Mouse (Mus musculus) heart, embryonic 13.5 days (tissue): ENCODE data around the gene Pde7b. TPM values are rescaled to one million over a fixed set of nuclear protein-coding genes. Genes with fewer than 3 reads are reported as not detected.
A peak's percentile ranks its signal among the peaks of the same experiment; 100 is the strongest.

Source experiments
- ATAC-seq: fragments of 200-750 bp; cut with Nextera tagmentation; 2 replicates; pipeline ENCODE4 v1.8.0; 2017; ENCODE audit warnings: moderate TSS enrichment; ENCODE audit not compliant: insufficient number of reproducible peaks, low FRiP score, low TSS enrichment; ENCODE audit errors: extremely low read depth
- H3K27ac ChIP-seq: fragments of 300-500 bp; sonication (generic); replicated peaks from 2 replicates; pipeline ENCODE4 v1.5.1; 2015; ENCODE audit warnings: moderate library complexity, mild to moderate bottlenecking, inconsistent platforms
- H3K27me3 ChIP-seq: fragments of 300-500 bp; sonication (generic); replicated peaks from 2 replicates; pipeline ENCODE4 v1.6.1; 2015; ENCODE audit warnings: mild to moderate bottlenecking, inconsistent platforms
- H3K36me3 ChIP-seq: fragments of 300-500 bp; sonication (generic); 2 replicates; pipeline ENCODE4 v1.6.1; 2015; ENCODE audit warnings: mild to moderate bottlenecking, inconsistent platforms
- H3K4me1 ChIP-seq: fragments of 300-500 bp; sonication (generic); 2 replicates; pipeline ENCODE4 v1.6.1; 2015; ENCODE audit warnings: inconsistent platforms
- H3K4me2 ChIP-seq: fragments of 300-500 bp; sonication (generic); 2 replicates; pipeline ENCODE4 v1.6.1; 2015; ENCODE audit warnings: inconsistent platforms, mild to moderate bottlenecking, moderate library complexity
- H3K4me3 ChIP-seq: fragments of 300-500 bp; sonication (generic); 2 replicates; pipeline ENCODE4 v1.5.1; 2015; ENCODE audit warnings: moderate library complexity, mild to moderate bottlenecking, inconsistent platforms
- H3K9ac ChIP-seq: fragments of 300-500 bp; sonication (generic); 2 replicates; pipeline ENCODE4 v1.6.1; 2015; ENCODE audit warnings: inconsistent platforms, mild to moderate bottlenecking, moderate library complexity
- H3K9me3 ChIP-seq: fragments of 300-500 bp; sonication (generic); 2 replicates; pipeline ENCODE4 v1.6.1; 2016; ENCODE audit warnings: inconsistent platforms
- WGBS: fragments of 180-500 bp; shearing (Covaris S2); methylation state at CpG from one replicate; pipeline ENCODE4 v1.1.7; 2015; ENCODE audit warnings: mixed read lengths; 5-methylcytosine and 5-hydroxymethylcytosine counted together
- polyA plus RNA-seq: library from polyadenylated mRNA; unstranded; fragments of >200 nt; fragmentation: Nextera tagmentation; extraction: Ambion mirVana; gene quantifications from 2 replicates; pipeline ENCODE4 v1.2.1, GENCODE M21; 2015

The Pde7b gene
- polyA plus RNA-seq, 1 experiment from 2014 or later: 9.1 TPM

DNA sequence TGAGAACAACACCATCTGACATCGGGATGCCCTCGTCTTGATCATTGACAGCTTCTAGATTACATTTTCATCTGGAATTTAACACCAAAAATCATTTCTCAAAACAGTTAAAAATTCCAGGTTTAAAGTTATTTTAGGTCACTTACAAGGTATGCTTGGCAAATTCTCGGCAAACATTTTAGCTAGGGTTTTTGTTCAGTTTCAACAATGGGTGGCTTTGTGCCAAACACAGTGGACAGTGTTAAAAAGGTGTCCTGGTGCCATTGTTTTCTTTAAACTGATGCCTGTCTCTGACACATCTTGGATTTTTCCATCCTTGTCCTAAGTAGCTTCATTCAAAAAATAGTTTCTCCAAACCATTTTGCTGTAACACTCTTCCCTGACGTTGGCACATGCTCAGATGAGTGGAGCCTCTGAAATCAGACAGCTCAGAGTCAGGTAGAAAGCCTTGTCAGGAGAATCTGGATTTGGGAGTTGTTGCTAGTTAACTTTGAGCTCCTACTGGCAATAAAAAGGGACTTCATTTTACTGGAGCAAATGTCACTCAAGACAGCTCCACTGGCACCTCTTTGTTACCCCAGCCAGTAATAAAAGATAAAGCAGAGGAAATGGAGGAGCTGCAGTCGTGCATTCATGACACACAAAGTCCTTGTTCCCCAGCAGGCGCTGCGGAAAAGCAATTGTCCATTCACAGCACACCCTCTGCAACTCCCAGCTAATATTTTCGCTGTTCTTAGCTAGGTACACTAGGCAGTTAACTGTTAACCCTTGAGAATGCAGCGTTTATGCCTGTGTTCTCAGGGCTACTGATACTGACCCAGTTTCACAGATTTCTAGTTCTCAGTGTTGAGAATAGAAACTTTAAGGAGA is 2.0 kb downstream of the Pde7b start:
- WGBS: 40% methylated on average over 9 of the region's 9 CpGs
- peak overlapping the region; percentile 81 for H3K9ac ChIP-seq
- no peaks in the 10 kb centered on the region for H3K27me3 ChIP-seq
- H3K27ac ChIP-seq: peak overlapping the region; percentile 85
- H3K9me3 ChIP-seq: no peaks in the 10 kb centered on the region
- no peak for ATAC-seq
- H3K4me3 ChIP-seq: peak overlapping the region; percentile 52
- peak overlapping the region; percentile 67 for H3K4me2 ChIP-seq
- H3K36me3 ChIP-seq: 0 out of 2 replicates have a peak, but pooled peaks cover 4% of the 10 kb centered on the region
- peaks cover 41% of the 10 kb centered on the region for H3K4me1 ChIP-seq

DNA sequence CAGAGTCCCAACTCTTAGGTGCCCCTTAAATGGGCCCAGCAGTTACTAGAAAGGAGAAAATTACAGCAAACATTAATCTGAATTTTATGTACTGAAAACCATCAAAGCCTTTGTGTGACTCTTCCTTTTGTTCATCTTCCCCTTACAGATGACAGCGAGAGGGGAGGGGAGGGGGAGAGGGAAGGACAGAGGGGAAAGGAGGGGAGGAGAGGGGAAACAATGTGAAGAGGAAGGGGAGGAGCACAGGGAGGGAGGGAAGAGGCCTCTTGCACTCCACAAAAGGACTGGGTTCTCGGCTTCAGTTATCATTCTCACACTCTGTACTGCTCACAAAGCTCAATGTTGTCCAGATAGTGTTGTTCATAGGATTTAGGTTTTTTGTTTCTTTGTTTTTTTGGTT is 5.7 kb downstream of the Pde7b start:
- Histone ChIP-seq H3K9ac (no peak overlapping the region), H3K4me1 (peaks cover 30% of the 10 kb centered on the region), H3K9me3 (no peaks in the 10 kb centered on the region), H3K4me2 (no peak overlapping the region), H3K4me3 (no peak overlapping the region), H3K27me3 (no peaks in the 10 kb centered on the region), H3K36me3 (0 out of 2 replicates have a peak, but pooled peaks cover 4% of the 10 kb centered on the region), H3K27ac (no peak overlapping the region)
- ATAC-seq: no peak
- WGBS: 51% methylated on average over 2 of the region's 2 CpGs

DNA sequence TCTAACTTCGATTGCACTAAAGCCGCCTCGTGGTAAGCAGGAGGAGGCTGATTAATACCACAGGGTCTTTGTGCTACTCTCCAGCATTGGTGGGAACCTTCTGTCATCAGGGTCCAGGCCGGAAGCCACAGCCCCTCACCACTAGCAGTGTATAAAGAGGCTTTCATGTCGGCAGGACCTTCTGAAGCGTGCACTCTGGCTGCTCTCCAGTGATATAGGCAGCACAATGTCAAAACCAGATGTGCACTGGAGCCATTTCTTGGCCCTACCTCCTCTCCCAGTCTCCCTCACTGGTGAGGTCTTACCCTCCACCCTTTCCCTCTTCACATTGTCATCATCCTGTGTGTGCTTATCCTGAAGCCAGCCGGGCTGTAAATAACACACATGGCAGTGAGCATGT is 24.2 kb downstream of the Pde7b start:
- Histone ChIP-seq H3K4me3 (no peak overlapping the region), H3K36me3 (no peaks in the 10 kb centered on the region), H3K9ac (no peak overlapping the region), H3K4me1 (peaks cover 17% of the 10 kb centered on the region), H3K9me3 (no peaks in the 10 kb centered on the region), H3K27ac (0 out of 2 replicates have a peak overlapping the region, but pooled peaks have one; percentile 10), H3K4me2 (no peak overlapping the region), H3K27me3 (no peaks in the 10 kb centered on the region)
- 45% methylated on average over 7 of the region's 7 CpGs for WGBS
- ATAC-seq: 0 out of 2 replicates have a peak, but pooled peaks have one; percentile 31

DNA sequence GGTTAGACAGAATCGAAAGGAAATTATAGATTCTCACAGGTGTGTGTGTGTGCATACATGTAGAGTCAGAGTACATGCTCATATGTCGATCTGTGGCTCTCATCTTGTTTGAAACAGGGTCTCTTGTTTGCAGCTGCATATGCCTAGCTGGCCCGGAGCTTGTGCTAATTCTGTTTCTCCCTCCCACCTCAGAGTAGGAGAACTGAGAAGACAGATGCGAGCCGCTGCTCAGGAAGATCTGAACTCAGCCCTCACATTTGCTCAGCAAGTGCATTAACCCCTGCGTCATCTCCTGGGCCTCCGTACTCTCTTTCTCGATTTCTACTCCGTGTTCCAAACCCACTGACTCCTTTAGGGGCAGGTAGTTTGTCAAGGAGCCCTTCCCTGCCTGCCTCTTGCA is 25.0 kb downstream of the Pde7b start:
- 80% methylated on average over 9 of the region's 9 CpGs for WGBS
- Histone ChIP-seq H3K27me3 (no peaks in the 10 kb centered on the region), H3K4me2 (no peak overlapping the region), H3K36me3 (no peaks in the 10 kb centered on the region), H3K9ac (no peak overlapping the region), H3K27ac (0 out of 2 replicates have a peak overlapping the region, but pooled peaks have one; percentile 10), H3K9me3 (no peaks in the 10 kb centered on the region), H3K4me3 (no peak overlapping the region), H3K4me1 (peaks cover 22% of the 10 kb centered on the region)
- no peak for ATAC-seq

DNA sequence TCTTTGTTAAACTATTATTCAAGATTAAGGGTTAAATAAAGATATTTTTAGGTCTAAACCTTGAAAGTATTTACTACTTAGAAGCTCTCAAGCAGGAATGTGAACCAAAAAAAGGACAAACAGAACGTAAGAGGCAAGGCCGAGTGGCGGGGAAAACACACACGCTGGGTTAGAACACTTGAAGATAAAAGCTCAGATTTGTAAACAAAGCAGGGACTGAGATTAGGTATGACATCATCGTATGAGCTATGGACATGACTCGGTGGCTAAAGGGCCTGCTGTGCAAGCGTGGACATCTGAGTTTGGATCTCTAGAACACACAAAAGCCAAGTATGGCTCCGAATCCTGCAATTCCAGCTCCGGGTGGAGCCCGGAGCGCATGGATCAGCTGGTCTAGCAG is 29.2 kb downstream of the Pde7b start:
- no peak overlapping the region for H3K4me2 ChIP-seq
- no peak overlapping the region for H3K4me3 ChIP-seq
- no peak overlapping the region for H3K9ac ChIP-seq
- WGBS: 47% methylated on average over 11 of the region's 11 CpGs
- peaks cover 20% of the 10 kb centered on the region for H3K4me1 ChIP-seq
- H3K36me3 ChIP-seq: no peaks in the 10 kb centered on the region
- no peak overlapping the region for H3K27ac ChIP-seq
- no peak for ATAC-seq
- no peaks in the 10 kb centered on the region for H3K9me3 ChIP-seq
- H3K27me3 ChIP-seq: no peaks in the 10 kb centered on the region

DNA sequence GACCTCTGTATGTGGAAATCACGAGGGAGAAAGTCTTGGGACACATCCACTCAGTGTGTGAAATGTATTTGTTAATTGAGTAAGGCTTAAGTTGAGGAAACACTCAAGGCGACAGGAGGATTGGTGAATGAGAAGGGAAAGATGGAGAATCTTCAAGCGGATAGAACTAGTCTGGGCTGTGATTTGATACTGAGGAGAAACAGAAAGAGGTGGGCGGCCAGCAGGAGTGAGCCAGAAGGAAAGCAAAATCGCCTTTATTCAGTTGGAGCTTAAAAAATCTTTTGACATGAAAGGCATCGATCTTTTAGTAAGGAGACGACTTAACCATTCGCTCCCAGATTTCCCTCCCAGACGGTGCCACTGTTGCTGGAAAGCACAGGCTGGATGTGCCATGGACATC is 34.9 kb downstream of the Pde7b start:
- WGBS: 71% methylated on average over 9 of the region's 9 CpGs
- Histone ChIP-seq H3K4me1 (0 out of 2 replicates have a peak, but pooled peaks cover 7% of the 10 kb centered on the region), H3K27me3 (no peaks in the 10 kb centered on the region), H3K9me3 (no peaks in the 10 kb centered on the region), H3K27ac (no peak overlapping the region), H3K36me3 (no peaks in the 10 kb centered on the region), H3K9ac (no peak overlapping the region), H3K4me3 (no peak overlapping the region), H3K4me2 (no peak overlapping the region)
- ATAC-seq: no peak

DNA sequence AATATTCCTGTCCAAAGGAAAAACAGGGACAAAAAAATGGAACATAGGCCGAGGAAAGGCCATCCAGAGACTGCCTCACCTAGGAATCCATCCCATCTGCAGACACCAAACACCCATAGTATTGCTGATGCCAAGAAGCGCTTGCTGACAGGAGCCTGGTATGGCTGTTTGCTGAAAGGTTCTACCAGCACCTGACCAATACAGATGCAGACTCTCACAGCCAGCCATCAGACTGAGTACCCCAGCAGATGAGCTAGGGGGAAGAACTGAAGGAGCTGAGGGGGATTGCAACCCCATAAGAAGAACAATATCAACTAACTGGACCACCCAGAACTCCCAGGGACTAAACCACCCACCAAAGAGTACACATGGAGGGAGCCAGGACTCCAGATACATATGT is 40.7 kb downstream of the Pde7b start:
- Histone ChIP-seq H3K27me3 (no peaks in the 10 kb centered on the region), H3K9ac (no peak overlapping the region), H3K4me2 (no peak overlapping the region), H3K4me3 (no peak overlapping the region), H3K36me3 (0 out of 2 replicates have a peak, but pooled peaks cover 3% of the 10 kb centered on the region), H3K4me1 (peaks cover 12% of the 10 kb centered on the region; the same call in 1 of the 2 replicates), H3K9me3 (peaks cover 7% of the 10 kb centered on the region; the same call in 1 of the 2 replicates), H3K27ac (no peak overlapping the region)
- 91% methylated on average over 2 of the region's 2 CpGs for WGBS
- no peak for ATAC-seq

DNA sequence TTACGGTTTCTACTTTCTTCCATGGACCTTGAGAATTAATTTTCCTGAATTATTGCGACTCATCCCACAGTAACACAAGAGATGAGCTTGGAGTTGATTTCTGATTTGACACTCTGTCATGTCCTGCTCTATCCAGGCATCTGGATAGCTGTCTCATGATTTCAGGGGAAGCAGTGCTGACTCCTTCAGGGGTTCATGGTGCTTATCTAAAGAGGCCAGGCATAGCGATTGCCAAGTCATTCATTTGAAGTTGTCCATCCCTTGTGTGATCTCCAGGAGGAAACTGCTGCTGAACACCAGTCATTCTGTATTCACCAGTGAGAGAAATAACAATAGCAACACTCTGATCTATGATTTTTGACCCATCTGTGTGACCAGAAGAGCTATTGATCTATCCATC is 43.9 kb downstream of the Pde7b start:
- Histone ChIP-seq H3K4me1 (peaks cover 12% of the 10 kb centered on the region), H3K4me3 (no peak overlapping the region), H3K9ac (no peak overlapping the region), H3K27me3 (no peaks in the 10 kb centered on the region), H3K9me3 (peaks cover 7% of the 10 kb centered on the region; the same call in 1 of the 2 replicates), H3K4me2 (no peak overlapping the region), H3K27ac (no peak overlapping the region), H3K36me3 (0 out of 2 replicates have a peak, but pooled peaks cover 3% of the 10 kb centered on the region)
- 75% methylated on average over 3 of the region's 3 CpGs for WGBS
- ATAC-seq: no peak

DNA sequence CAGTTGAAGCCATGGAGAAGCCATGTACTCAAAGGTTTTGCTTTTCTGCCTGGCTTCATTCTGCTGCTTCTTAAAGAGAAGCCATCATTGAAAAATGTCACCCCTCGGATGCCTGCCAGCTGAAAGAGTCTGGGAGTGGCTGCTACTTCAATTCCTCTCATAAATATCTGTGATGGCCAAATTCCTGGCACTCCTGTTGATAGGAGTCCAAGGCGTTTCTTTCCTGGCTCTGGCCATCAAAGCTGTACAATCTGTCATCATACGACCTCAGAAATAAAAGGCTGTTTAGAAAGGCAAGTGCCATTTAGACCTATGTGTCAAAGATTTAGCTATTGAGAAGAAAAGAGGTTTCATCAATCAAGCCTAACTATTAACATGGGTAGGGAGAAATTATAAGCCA is 49.6 kb downstream of the Pde7b start:
- 8% methylated on average over 3 of the region's 3 CpGs for WGBS
- Histone ChIP-seq H3K4me1 (peaks cover 48% of the 10 kb centered on the region), H3K27me3 (no peaks in the 10 kb centered on the region), H3K4me2 (no peak overlapping the region), H3K4me3 (no peak overlapping the region), H3K36me3 (no peaks in the 10 kb centered on the region), H3K9ac (no peak overlapping the region), H3K27ac (peak overlapping the region; percentile 54), H3K9me3 (no peaks in the 10 kb centered on the region)
- ATAC-seq: no peak; the same call in 1 of the 2 replicates

DNA sequence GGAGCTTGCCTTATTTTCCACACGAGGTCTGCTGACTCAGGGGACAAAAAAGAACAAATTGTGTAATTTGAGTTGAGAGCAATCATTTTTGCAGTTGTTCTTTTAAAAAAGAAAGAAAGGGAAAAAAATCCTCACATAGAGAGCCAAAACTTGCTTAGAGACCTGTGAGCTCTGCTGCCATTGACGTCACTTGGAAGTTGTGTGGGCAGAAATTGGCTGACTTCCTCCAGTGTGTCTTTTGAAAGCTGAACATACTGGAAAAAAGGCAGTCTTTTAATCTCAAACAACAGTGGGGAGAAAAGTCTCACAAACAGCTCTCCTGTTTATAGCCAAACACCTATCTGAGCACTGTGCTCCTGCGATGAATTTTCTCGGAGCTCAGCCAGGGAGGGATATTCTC is 51.1 kb downstream of the Pde7b start:
- 75% methylated on average over 4 of the region's 4 CpGs for WGBS
- H3K4me2 ChIP-seq: no peak overlapping the region
- H3K27ac ChIP-seq: peak overlapping the region; percentile 26; the same call in 1 of the 2 replicates

DNA sequence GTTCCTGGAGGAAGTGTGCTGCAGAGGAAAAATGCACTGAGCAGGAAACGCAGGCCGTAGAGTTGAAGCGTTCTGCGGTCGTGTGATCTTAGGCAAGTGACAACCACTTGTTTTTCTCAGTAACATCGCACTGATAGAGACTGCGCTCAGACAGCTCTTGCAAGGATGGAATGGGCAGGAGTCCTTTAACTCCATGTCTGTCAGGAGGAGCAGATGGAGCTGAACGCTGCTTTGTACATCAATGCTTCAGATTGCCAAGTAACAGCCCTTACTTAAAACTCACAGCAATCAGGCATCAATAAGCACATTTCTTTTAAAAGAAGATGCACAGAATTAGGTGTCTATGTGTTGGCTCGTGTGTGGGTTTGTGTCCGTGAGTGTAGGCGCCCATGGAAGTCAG is 52.3 kb downstream of the Pde7b start:
- no peaks in the 10 kb centered on the region for H3K9me3 ChIP-seq
- H3K27me3 ChIP-seq: no peaks in the 10 kb centered on the region
- no peak for ATAC-seq
- peaks cover 64% of the 10 kb centered on the region for H3K4me1 ChIP-seq
- H3K9ac ChIP-seq: no peak overlapping the region
- peak overlapping the region; percentile 60 for H3K27ac ChIP-seq
- 47% methylated on average over 11 of the region's 11 CpGs for WGBS
- peak overlapping the region; percentile 13; the same call in 1 of the 2 replicates for H3K4me2 ChIP-seq
- H3K36me3 ChIP-seq: no peaks in the 10 kb centered on the region
- H3K4me3 ChIP-seq: no peak overlapping the region

More for the DNA sequence above, 51.1 kb downstream of the Pde7b start:
- ATAC-seq: no peak
- Histone ChIP-seq H3K36me3 (no peaks in the 10 kb centered on the region), H3K4me1 (peaks cover 55% of the 10 kb centered on the region), H3K4me3 (no peak overlapping the region), H3K9me3 (no peaks in the 10 kb centered on the region), H3K27me3 (no peaks in the 10 kb centered on the region), H3K9ac (no peak overlapping the region)
